Mouse (Mus musculus): Measurements from ENCODE around the gene Gm3012.
"Not testable (repeated sequence)": the region's sequence is repeated elsewhere in the genome, so short reads cannot be mapped to it uniquely, and the experiment has no call there.

Gene Gm3012

GRCm38 (mm10) chr14:3634212-3634611 is at the start of gene Gm3012:
TSS of gene Gm3012 (plus strand) at chr14:3634512.
- not testable (repeated sequence) for DNase-seq

DNA sequence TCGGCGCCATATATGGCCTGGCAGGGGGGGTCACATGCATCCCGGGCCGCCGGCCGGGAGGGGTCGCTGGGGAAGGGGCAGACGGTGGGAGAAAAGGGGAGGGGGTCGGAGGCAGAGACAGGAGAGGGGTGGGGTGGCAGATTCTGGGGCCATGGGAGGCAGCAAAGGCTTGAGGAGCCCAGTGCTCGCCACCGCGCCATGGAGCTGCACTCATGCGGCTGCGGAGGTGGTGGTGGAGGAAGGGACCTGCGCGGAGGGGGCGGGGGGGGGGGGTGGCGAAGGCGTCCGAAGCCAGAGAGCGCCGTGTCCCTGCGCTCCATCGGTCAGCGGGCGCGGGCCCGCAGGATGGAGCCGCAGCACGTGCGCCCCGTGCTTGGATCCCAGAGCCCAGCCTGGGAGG is 17.4 kb downstream of the Gm3012 start, which contains the start of gene Gm3020:
Gm3020 (plus strand) TSS at position 301 of the 400 bp plus-strand sequence.
- DNase-seq: not testable (repeated sequence)

- DNase-seq: not testable (repeated sequence)
Observed at GRCm38 (mm10) chr14:3688483-3688882, 54.2 kb downstream of the Gm3012 start, which contains the start of gene Gm3043. TSS of gene Gm3043 (plus strand) at chr14:3688783.

Data from cerebellum, adult 9-11 months (tissue).